Mouse (Mus musculus) activated CD4-positive, CD25-positive, alpha-beta regulatory T cell, adult 4 months (primary cell): Measurements from ENCODE around the gene Ccn2. TPM values are rescaled to one million over a fixed set of nuclear protein-coding genes. Genes with fewer than 3 reads are reported as not detected.

Experiments used
- ATAC-seq: one replicate; pipeline ENCODE4 v1.8.0; 2017
- polyA plus RNA-seq, 2 experiments: library from polyadenylated mRNA; unstranded; fragments of 100-300 nt; shearing (Covaris generic); gene quantifications; one replicate each; pipeline ENCODE4 v1.2.1; 2017

Gene Ccn2
- polyA plus RNA-seq = not detected

GRCm38 (mm10) chr10:24595250-24596002 lies at the start of gene Ccn2:
Gene Ccn2 (plus strand): TSS chr10:24595442.
- ATAC-seq = no peak

- no peak for ATAC-seq
These were observed 42.4 kb upstream of the Ccn2 start for GRCm38 (mm10) chr10:24552870-24553269.

- no peak for ATAC-seq
These were observed 41.2 kb upstream of the Ccn2 start for GRCm38 (mm10) chr10:24554091-24554490.

GRCm38 (mm10) chr10:24558366-24558765 lies 36.9 kb upstream of the Ccn2 start:
- no peak for ATAC-seq

GRCm38 (mm10) chr10:24569691-24570420 lies 25.4 kb upstream of the Ccn2 start:
- no peak for ATAC-seq

GRCm38 (mm10) chr10:24572044-24572960 lies 22.9 kb upstream of the Ccn2 start:
- no peak for ATAC-seq

GRCm38 (mm10) chr10:24573484-24573883 lies 21.8 kb upstream of the Ccn2 start:
- no peak for ATAC-seq

- no peak for ATAC-seq
These were observed 14.2 kb upstream of the Ccn2 start for GRCm38 (mm10) chr10:24581076-24581475.

GRCm38 (mm10) chr10:24588824-24589223 lies 6.4 kb upstream of the Ccn2 start:
- no peak for ATAC-seq

GRCm38 (mm10) chr10:24589238-24589637 lies 6.0 kb upstream of the Ccn2 start:
- no peak for ATAC-seq

- no peak for ATAC-seq
These were observed 4.7 kb upstream of the Ccn2 start for GRCm38 (mm10) chr10:24590546-24590945.

GRCm38 (mm10) chr10:24591136-24591535 lies 4.1 kb upstream of the Ccn2 start:
- peak; percentile 53 for ATAC-seq

GRCm38 (mm10) chr10:24591741-24592140 lies 3.5 kb upstream of the Ccn2 start:
- peak; percentile 61 for ATAC-seq

GRCm38 (mm10) chr10:24592318-24592717 lies 2.9 kb upstream of the Ccn2 start:
- ATAC-seq = no peak

- no peak for ATAC-seq
These were observed 2.3 kb upstream of the Ccn2 start for GRCm38 (mm10) chr10:24592969-24593368.

GRCm38 (mm10) chr10:24593556-24593955 lies 1.7 kb upstream of the Ccn2 start:
- ATAC-seq = no peak

GRCm38 (mm10) chr10:24596003-24596868 lies 994 bp downstream of the Ccn2 start:
- ATAC-seq = no peak

GRCm38 (mm10) chr10:24596869-24597339 lies 1.7 kb downstream of the Ccn2 start:
- no peak for ATAC-seq

- no peak for ATAC-seq
These were observed 2.5 kb downstream of the Ccn2 start for GRCm38 (mm10) chr10:24597789-24598188.

GRCm38 (mm10) chr10:24598693-24599092 lies 3.5 kb downstream of the Ccn2 start:
- no peak for ATAC-seq

GRCm38 (mm10) chr10:24599802-24600201 lies 4.6 kb downstream of the Ccn2 start:
- ATAC-seq = no peak

GRCm38 (mm10) chr10:24603035-24603434 lies 7.8 kb downstream of the Ccn2 start:
- no peak for ATAC-seq
